Mouse (Mus musculus): Measurements from ENCODE around the gene Yod1.

The Yod1 gene

DNA sequence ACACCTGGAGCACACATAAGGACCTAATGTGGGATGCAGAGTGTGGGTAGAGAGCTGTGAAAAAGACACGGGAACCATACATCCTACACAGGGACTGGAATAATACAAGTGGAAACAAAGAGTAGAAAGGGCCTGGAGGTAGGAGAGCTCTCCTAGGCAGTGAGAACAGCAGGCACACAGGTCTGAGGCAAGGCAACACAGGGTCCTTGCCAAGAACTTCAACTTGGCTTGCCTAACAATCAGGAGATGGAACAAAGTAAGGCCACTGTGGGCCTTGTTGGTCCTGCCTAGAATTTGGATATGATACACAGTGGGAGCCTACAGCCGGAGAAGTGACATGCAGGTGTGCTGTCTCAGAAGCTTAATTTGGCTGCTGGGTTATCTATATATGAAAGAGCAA is 52.8 kb downstream of the Yod1 start:
- no peak for DNase-seq (ENCODE audit: low spot score in 2 of 2)

DNA sequence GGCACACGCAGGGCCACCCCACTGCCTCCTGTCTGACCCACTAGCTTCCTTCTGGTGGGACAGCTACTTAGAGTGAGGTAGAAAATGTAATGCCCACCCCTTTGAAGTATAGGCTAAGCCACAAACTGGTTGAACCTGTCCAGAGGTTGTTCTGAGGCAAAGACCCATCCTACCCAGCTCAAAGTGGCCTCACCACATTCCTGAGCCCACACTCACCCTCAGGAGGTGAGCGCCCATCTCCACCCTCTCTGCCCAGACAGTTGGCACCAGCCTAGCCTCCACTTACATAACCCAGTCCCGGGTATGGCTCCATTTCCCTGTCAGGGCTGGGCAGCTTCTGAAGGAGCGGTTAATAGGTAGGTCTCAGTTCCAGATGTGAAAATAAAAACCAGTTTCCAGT is 53.4 kb downstream of the Yod1 start:
- DNase-seq (ENCODE audit: low spot score in 2 of 2): no peak

GRCm38 (mm10) chr1:130770981-130771494 is 53.9 kb downstream of the Yod1 start:
- no peak for DNase-seq (ENCODE audit: low spot score in 2 of 2)

Measured in left cerebral cortex, adult 9 months (tissue).